Mouse (Mus musculus): Measurements from ENCODE around the gene Elf5. TPM values are rescaled to one million over a fixed set of nuclear protein-coding genes. Genes with fewer than 3 reads are reported as not detected.

Elf5 gene
- polyA plus RNA-seq, 1 experiment from 2014 or later, result not detected

DNA sequence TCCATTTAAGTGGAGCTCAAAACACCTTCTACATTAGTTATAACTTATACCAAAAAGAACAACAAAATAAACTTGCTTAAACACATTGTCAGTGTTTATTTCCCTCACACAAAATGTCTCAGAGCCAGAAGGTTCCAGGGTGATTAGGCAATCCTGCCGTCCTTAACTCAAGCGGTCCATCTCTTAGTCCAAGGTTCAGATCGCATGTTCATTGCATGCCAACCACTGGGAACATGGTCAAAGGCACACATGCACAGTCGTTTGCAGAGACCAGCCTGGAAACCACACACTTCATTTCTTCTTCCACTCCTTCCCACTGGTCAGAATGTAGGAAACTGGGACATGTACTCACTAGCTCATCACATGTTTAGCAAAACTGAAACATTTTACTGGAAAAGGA is 81.0 kb downstream of the Elf5 start:
- no peaks in the 10 kb centered on the region for H3K36me3 ChIP-seq (replicated peaks; ENCODE audit: insufficient read depth, low read length)
- H3K4me3 ChIP-seq (ENCODE audit: low read depth, low read length), result no peak overlapping the region
- no peaks in the 10 kb centered on the region for H3K27me3 ChIP-seq (ENCODE audit: insufficient read depth, low read length)
- no peaks in the 10 kb centered on the region for H3K9me3 ChIP-seq (ENCODE audit: low read length)
- H3K4me1 ChIP-seq (ENCODE audit: insufficient read depth), result peaks cover 23% of the 10 kb centered on the region
- H3K27ac ChIP-seq (ENCODE audit: low read depth), result peak overlapping the region; percentile 87
- TF ChIP-seq EP300 (IDR thresholded peaks at IDR 0.05; ENCODE audit: low read depth) (peak; percentile 40; the same call in 1 of the 2 replicates), CTCF (IDR thresholded peaks at IDR 0.05; ENCODE audit: low read depth) (no peak)
- no peak overlapping the region for H3K4me2 ChIP-seq (ENCODE audit: low read depth, low read length)
- DNase-seq (no peak), ATAC-seq (peak; percentile 39; the same call in 1 of the 2 replicates)
- WGBS (ENCODE audit: insufficient replicate concordance), result 51% methylated on average over 4 of the region's 4 CpGs
- H3K9ac ChIP-seq (replicated peaks), result no peak overlapping the region

DNA sequence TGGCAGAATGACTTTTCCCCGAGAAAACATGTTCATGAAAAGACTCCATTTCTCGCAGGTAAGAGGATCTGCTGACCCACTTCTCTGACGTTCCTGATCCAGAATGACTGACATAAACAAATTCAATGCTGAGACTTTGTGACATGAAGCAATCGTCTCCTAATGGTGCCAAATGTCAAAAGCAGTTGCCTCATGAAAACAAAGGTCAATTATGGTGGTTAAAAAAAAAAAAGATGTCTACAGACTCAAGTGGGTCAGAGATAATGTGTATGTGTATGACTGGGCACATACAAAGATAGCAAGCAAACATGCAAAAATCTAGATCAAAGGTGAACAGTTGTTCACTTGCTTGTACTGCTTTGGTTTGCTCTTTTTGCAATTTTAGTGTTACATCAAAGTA is 82.3 kb downstream of the Elf5 start:
- Histone ChIP-seq H3K4me2 (ENCODE audit: low read depth, low read length) (no peak overlapping the region), H3K4me3 (ENCODE audit: low read depth, low read length) (no peak overlapping the region), H3K36me3 (replicated peaks; ENCODE audit: insufficient read depth, low read length) (no peaks in the 10 kb centered on the region), H3K9ac (replicated peaks) (no peak overlapping the region), H3K4me1 (ENCODE audit: insufficient read depth) (peaks cover 20% of the 10 kb centered on the region), H3K27me3 (ENCODE audit: insufficient read depth, low read length) (no peaks in the 10 kb centered on the region), H3K9me3 (ENCODE audit: low read length) (no peaks in the 10 kb centered on the region), H3K27ac (ENCODE audit: low read depth) (peak overlapping the region; percentile 87)
- TF ChIP-seq CTCF (IDR thresholded peaks at IDR 0.05; ENCODE audit: low read depth) (no peak), EP300 (IDR thresholded peaks at IDR 0.05; ENCODE audit: low read depth) (peak; percentile 87)
- DNase-seq (no peak), ATAC-seq (peak; percentile 87)
- WGBS (ENCODE audit: insufficient replicate concordance), result 48% methylated on average over 4 of the region's 4 CpGs

DNA sequence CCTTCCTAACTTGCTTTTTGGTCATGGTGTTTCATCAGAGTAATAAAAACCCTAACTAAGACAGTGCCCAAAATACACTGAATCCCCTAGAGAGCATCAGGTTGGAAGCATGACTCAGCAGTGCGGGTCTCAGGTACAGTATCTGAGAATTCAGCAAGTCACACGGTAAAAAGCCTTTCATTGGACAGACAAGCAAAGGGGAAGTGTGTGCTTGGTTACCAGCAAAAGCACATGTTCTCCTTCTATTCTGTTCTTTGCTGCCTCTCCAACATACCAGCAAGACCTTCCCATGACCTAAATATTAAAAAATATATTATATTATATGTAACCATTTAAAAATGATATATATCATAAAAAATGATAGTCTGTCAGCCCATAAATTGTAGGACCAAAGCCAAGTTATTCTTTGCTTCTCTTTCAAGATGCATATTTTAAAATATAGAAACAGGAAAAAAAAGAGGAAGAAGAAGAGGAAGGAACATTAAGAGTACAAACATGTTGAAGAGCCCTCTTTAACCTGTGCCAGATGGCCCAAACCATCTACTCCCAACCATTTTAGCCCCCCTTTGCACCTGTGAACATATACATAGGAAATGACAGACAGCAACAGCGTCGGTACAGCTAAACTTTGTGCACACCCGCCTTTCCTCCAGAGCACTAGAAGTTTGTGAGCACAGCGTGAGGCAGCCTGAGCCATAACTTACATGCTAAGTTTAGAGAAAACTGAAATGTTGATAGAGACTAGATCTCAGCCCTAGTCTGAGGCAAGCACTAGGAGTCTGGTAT is 84.3 kb downstream of the Elf5 start:
- no peak overlapping the region for H3K4me2 ChIP-seq (ENCODE audit: low read depth, low read length)
- WGBS (ENCODE audit: insufficient replicate concordance), result 48% methylated on average over 6 of the region's 6 CpGs
- H3K9me3 ChIP-seq (ENCODE audit: low read length), result no peaks in the 10 kb centered on the region
- TF ChIP-seq EP300 (IDR thresholded peaks at IDR 0.05; ENCODE audit: low read depth) (no peak), CTCF (IDR thresholded peaks at IDR 0.05; ENCODE audit: low read depth) (no peak)
- H3K27ac ChIP-seq (ENCODE audit: low read depth), result peak overlapping the region; percentile 69
- no peak overlapping the region for H3K9ac ChIP-seq (replicated peaks)
- no peak overlapping the region for H3K4me3 ChIP-seq (ENCODE audit: low read depth, low read length)
- H3K36me3 ChIP-seq (replicated peaks; ENCODE audit: insufficient read depth, low read length), result no peaks in the 10 kb centered on the region
- no peak for DNase-seq
- H3K4me1 ChIP-seq (ENCODE audit: insufficient read depth), result peaks cover 15% of the 10 kb centered on the region; the same call in 1 of the 2 replicates
- no peak for ATAC-seq
- H3K27me3 ChIP-seq (ENCODE audit: insufficient read depth, low read length), result no peaks in the 10 kb centered on the region

Other genes starting within 250 kb of the Elf5 start
- 0.15 and 0.26 TPM in 2 replicates for gene Ehf, start 108.4 kb upstream of the Elf5 start, polyA plus RNA-seq (2015; fragmentation: Nextera tagmentation; extraction: Ambion mirVana)
- 245 and 267 TPM in 2 replicates for gene Cat, start 73.5 kb downstream of the Elf5 start, polyA plus RNA-seq (2015; fragmentation: Nextera tagmentation; extraction: Ambion mirVana)
- gene Abtb2, start 154.6 kb downstream of the Elf5 start, polyA plus RNA-seq (2015; fragmentation: Nextera tagmentation; extraction: Ambion mirVana), result 1.8 and 2.1 TPM in 2 replicates

All from liver, postnatal 0 days (tissue).